Mouse (Mus musculus): Measurements from ENCODE around the gene Aaed1.

DNA sequence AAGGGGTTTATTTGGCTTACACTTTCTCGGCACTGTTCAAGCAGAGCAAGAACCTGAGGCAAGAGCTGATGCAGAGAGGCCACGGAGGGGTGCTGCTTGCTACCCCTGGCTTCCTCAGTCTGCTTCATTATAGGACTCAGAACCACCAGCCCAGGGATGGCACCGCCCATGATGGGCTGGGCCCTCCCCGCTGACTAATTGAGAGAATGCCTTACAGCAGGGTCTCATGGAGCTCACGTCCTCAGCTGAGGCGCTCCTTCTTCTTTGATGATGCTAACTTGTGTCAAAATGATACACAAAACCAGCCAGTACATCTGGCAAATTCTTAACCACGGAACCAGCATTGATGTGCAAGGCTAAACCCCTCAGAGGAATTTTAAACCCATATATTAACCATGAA is 71.9 kb downstream of the Aaed1 start:
- TF ChIP-seq CTCF (IDR thresholded peaks at IDR 0.05; ENCODE audit: extremely low read depth, insufficient read depth, insufficient read length, insufficient replicate concordance), result no peak
- TF ChIP-seq POLR2A (IDR thresholded peaks at IDR 0.05; ENCODE audit: low read depth, low read length), result no peak

Measured in spleen, adult 2 months (tissue).